Mouse (Mus musculus): ENCODE results near the gene Dera.

Dera gene

GRCm38 (mm10) chr6:137886210-137886979 lies 132.0 kb downstream of the Dera start:
- DNase-seq (ENCODE audit: low spot score), result no peak

- DNase-seq (ENCODE audit: low spot score), result no peak
These were observed 132.9 kb downstream of the Dera start for GRCm38 (mm10) chr6:137887258-137887657.

- no peak for DNase-seq (ENCODE audit: low spot score)
These were observed 143.3 kb downstream of the Dera start for GRCm38 (mm10) chr6:137897671-137898070.

GRCm38 (mm10) chr6:137901255-137901654 lies 146.9 kb downstream of the Dera start:
- DNase-seq (ENCODE audit: low spot score), result no peak
